Mouse (Mus musculus) MEL (cell line): Measurements from ENCODE around the gene Meis3. TPM values are rescaled to one million over a fixed set of nuclear protein-coding genes. Genes with fewer than 3 reads are reported as not detected.

Source experiments
- DNase-seq: peaks from one replicate; pipeline ENCODE4 v3.0.0; 2011; ENCODE audit warnings: low read depth, low spot score
- H3K27ac ChIP-seq: 2 replicates; pipeline ENCODE4 v1.5.1; 2012; ENCODE audit warnings: low read depth, mild to moderate bottlenecking, control low read depth, low read length, moderate library complexity; ENCODE audit not compliant: control insufficient read depth
- H3K27me3 ChIP-seq, 2 experiments: fragments of 150-350 bp in 1 of 2; sonication (generic) in 1 of 2; 2 replicates each; pipeline ENCODE4 v1.6.1; 2012; ENCODE audit warnings: low read length in 2 of 2, mild to moderate bottlenecking in 2 of 2, improper control_type of control experiment in 1 of 2, moderate library complexity in 1 of 2; ENCODE audit not compliant: insufficient read depth in 2 of 2, control insufficient read depth in 1 of 2
- H3K36me3 ChIP-seq, 2 experiments: 2 replicates each; pipeline ENCODE4 v1.6.1; 2012 to 2014; ENCODE audit warnings: low read length in 2 of 2, improper control_type of control experiment in 1 of 2, inconsistent platforms in 1 of 2, mild to moderate bottlenecking in 1 of 2; ENCODE audit not compliant: insufficient read depth in 2 of 2, control insufficient read depth in 1 of 2
- H3K4me1 ChIP-seq, 2 experiments: fragments of 150-350 bp in 1 of 2; sonication (generic) in 1 of 2; 2 replicates each; pipeline ENCODE4 v1.6.1; 2012; ENCODE audit warnings: low read length in 2 of 2, improper control_type of control experiment in 1 of 2, mild to moderate bottlenecking in 1 of 2; ENCODE audit not compliant: insufficient read depth in 2 of 2, control insufficient read depth in 1 of 2
- H3K4me3 ChIP-seq, 2 experiments: fragments of 150-350 bp in 1 of 2; sonication (generic) in 1 of 2; 2 replicates each; pipeline ENCODE4 v1.5.1; 2012; ENCODE audit warnings: low read depth in 2 of 2, low read length in 2 of 2, mild to moderate bottlenecking in 2 of 2, moderate library complexity in 2 of 2, control low read depth in 1 of 2, improper control_type of control experiment in 1 of 2; ENCODE audit not compliant: control insufficient read depth in 1 of 2, insufficient read depth in 1 of 2
- H3K79me2 ChIP-seq: 2 replicates; pipeline ENCODE4 v1.6.1; 2012; ENCODE audit warnings: mild to moderate bottlenecking, low read length, moderate library complexity; ENCODE audit not compliant: control insufficient read depth, poor library complexity, insufficient read depth
- H3K9ac ChIP-seq: 2 replicates; pipeline ENCODE4 v1.6.1; 2012; ENCODE audit warnings: low read depth, mild to moderate bottlenecking, control low read depth, low read length, moderate library complexity; ENCODE audit not compliant: control insufficient read depth, poor library complexity, severe bottlenecking
- H3K9me3 ChIP-seq: fragments of 150-350 bp; sonication (generic); replicated peaks from 2 replicates; pipeline ENCODE4 v1.6.1; 2012; ENCODE audit warnings: mild to moderate bottlenecking, low read length, improper control_type of control experiment, moderate library complexity; ENCODE audit not compliant: insufficient read depth
- BHLHE40 ChIP-seq: IDR thresholded peaks from 2 replicates; pipeline ENCODE4 v1.6.1; 2012; ENCODE audit warnings: low read depth, mild to moderate bottlenecking, inconsistent platforms, low read length, improper control_type of control experiment, borderline replicate concordance
- CHD1 ChIP-seq: IDR thresholded peaks from 2 replicates; pipeline ENCODE4 v1.6.1; 2012; ENCODE audit warnings: low read depth, mild to moderate bottlenecking, inconsistent platforms, low read length, improper control_type of control experiment
- CHD2 ChIP-seq: IDR thresholded peaks from 2 replicates; pipeline ENCODE4 v1.6.1; 2011; ENCODE audit warnings: low read length, improper control_type of control experiment
- CTCF ChIP-seq, 3 experiments: IDR thresholded peaks in 2 of 3; conservative IDR thresholded peaks in 1 of 3; 2 replicates each; pipeline ENCODE4 v1.5.1; 2011 to 2012; ENCODE audit warnings: low read length in 3 of 3, low read depth in 2 of 3, mild to moderate bottlenecking in 2 of 3, improper control_type of control experiment in 1 of 3, inconsistent platforms in 1 of 3, mixed read lengths in 1 of 3, moderate library complexity in 1 of 3; ENCODE audit not compliant: control insufficient read depth in 1 of 3, insufficient read depth in 1 of 3, poor library complexity in 1 of 3, severe bottlenecking in 1 of 3
- E2F4 ChIP-seq: IDR thresholded peaks from 2 replicates; pipeline ENCODE4 v1.6.1; 2011; ENCODE audit warnings: low read depth, low read length, improper control_type of control experiment, borderline replicate concordance
- ELF1 ChIP-seq: IDR thresholded peaks from 2 replicates; pipeline ENCODE4 v1.6.1; 2014; ENCODE audit warnings: low read depth, mild to moderate bottlenecking, inconsistent platforms, low read length, improper control_type of control experiment, moderate library complexity
- EP300 ChIP-seq, 2 experiments: IDR thresholded peaks; 2 replicates each; pipeline ENCODE4 v1.6.1; 2011; ENCODE audit warnings: improper control_type of control experiment in 2 of 2, low read length in 2 of 2, low read depth in 1 of 2, mild to moderate bottlenecking in 1 of 2
- GABPA ChIP-seq: IDR thresholded peaks from 2 replicates; pipeline ENCODE4 v1.6.1; 2012; ENCODE audit warnings: low read depth, mild to moderate bottlenecking, inconsistent platforms, low read length, improper control_type of control experiment, moderate library complexity
- GATA1 ChIP-seq: IDR thresholded peaks from 2 replicates; pipeline ENCODE4 v1.6.1; 2011; ENCODE audit warnings: low read depth, low read length, improper control_type of control experiment
- HCFC1 ChIP-seq: IDR thresholded peaks from 2 replicates; pipeline ENCODE4 v1.6.1; 2012; ENCODE audit warnings: low read depth, mild to moderate bottlenecking, inconsistent platforms, low read length, improper control_type of control experiment, moderate library complexity
- JUND ChIP-seq: IDR thresholded peaks from 2 replicates; pipeline ENCODE4 v1.6.1; 2011; ENCODE audit warnings: low read depth, mild to moderate bottlenecking, improper control_type of control experiment, low read length
- KAT2A ChIP-seq: conservative IDR thresholded peaks from 2 replicates; pipeline ENCODE4 v1.6.1; 2012; ENCODE audit warnings: low read depth, low read length, improper control_type of control experiment, inconsistent platforms
- MAFK ChIP-seq: IDR thresholded peaks from 2 replicates; pipeline ENCODE4 v1.6.1; 2011; ENCODE audit warnings: low read depth, mild to moderate bottlenecking, low read length, improper control_type of control experiment, borderline replicate concordance
- MAX ChIP-seq: IDR thresholded peaks from 2 replicates; pipeline ENCODE4 v1.6.1; 2011; ENCODE audit warnings: low read length, improper control_type of control experiment
- MAZ ChIP-seq: IDR thresholded peaks from 2 replicates; pipeline ENCODE4 v1.6.1; 2012; ENCODE audit warnings: low read depth, mild to moderate bottlenecking, inconsistent platforms, low read length, improper control_type of control experiment
- MEF2A ChIP-seq: IDR thresholded peaks from 2 replicates; pipeline ENCODE4 v1.6.1; 2014; ENCODE audit warnings: low read depth, mild to moderate bottlenecking, inconsistent platforms, low read length, improper control_type of control experiment; ENCODE audit not compliant: poor library complexity, insufficient replicate concordance, severe bottlenecking; ENCODE audit errors: extremely low read depth
- MXI1 ChIP-seq: IDR thresholded peaks from 2 replicates; pipeline ENCODE4 v1.6.1; 2011; ENCODE audit warnings: mild to moderate bottlenecking, low read depth, low read length, improper control_type of control experiment
- MYB ChIP-seq: IDR thresholded peaks from 2 replicates; pipeline ENCODE4 v1.6.1; 2011; ENCODE audit warnings: mild to moderate bottlenecking, low read depth, low read length, improper control_type of control experiment
- MYC ChIP-seq: IDR thresholded peaks from 2 replicates; pipeline ENCODE4 v1.6.1; 2011; ENCODE audit warnings: low read depth, mild to moderate bottlenecking, low read length, improper control_type of control experiment, moderate library complexity
- NELFE ChIP-seq: IDR thresholded peaks from 2 replicates; pipeline ENCODE4 v1.6.1; 2011; ENCODE audit warnings: low read depth, low read length, improper control_type of control experiment
- NRF1 ChIP-seq: IDR thresholded peaks from 2 replicates; pipeline ENCODE4 v1.6.1; 2014; ENCODE audit warnings: low read depth, mild to moderate bottlenecking, inconsistent platforms, low read length, improper control_type of control experiment, moderate library complexity; ENCODE audit not compliant: poor library complexity, insufficient read depth, severe bottlenecking
- POLR2A ChIP-seq, 2 experiments: IDR thresholded peaks; 2 replicates each; pipeline ENCODE4 v1.6.1; 2011 to 2012; ENCODE audit warnings: low read length in 2 of 2, mild to moderate bottlenecking in 2 of 2, control low read depth in 1 of 2, improper control_type of control experiment in 1 of 2, low read depth in 1 of 2, moderate library complexity in 1 of 2; ENCODE audit not compliant: control insufficient read depth in 1 of 2, insufficient read depth in 1 of 2, poor library complexity in 1 of 2
- POLR2AphosphoS2 ChIP-seq: IDR thresholded peaks from 2 replicates; pipeline ENCODE4 v1.6.1; 2011; ENCODE audit warnings: low read length, improper control_type of control experiment
- POLR2AphosphoS5 ChIP-seq: IDR thresholded peaks from 2 replicates; pipeline ENCODE4 v1.6.1; 2012; ENCODE audit warnings: low read depth, borderline replicate concordance, mild to moderate bottlenecking, inconsistent platforms, low read length, moderate library complexity, mixed read lengths
- RAD21 ChIP-seq: IDR thresholded peaks from 2 replicates; pipeline ENCODE4 v1.6.1; 2011; ENCODE audit warnings: mild to moderate bottlenecking, low read depth, low read length, improper control_type of control experiment
- RCOR1 ChIP-seq: IDR thresholded peaks from 2 replicates; pipeline ENCODE4 v1.6.1; 2012; ENCODE audit warnings: low read depth, mild to moderate bottlenecking, inconsistent platforms, low read length, improper control_type of control experiment
- SIN3A ChIP-seq: IDR thresholded peaks from 2 replicates; pipeline ENCODE4 v1.6.1; 2012; ENCODE audit warnings: low read length, improper control_type of control experiment, inconsistent platforms
- SMC3 ChIP-seq: IDR thresholded peaks from 2 replicates; pipeline ENCODE4 v1.6.1; 2011; ENCODE audit warnings: low read depth, low read length, improper control_type of control experiment
- TAL1 ChIP-seq: IDR thresholded peaks from 2 replicates; pipeline ENCODE4 v1.6.1; 2012; ENCODE audit warnings: mild to moderate bottlenecking, inconsistent platforms, low read length, moderate library complexity, mixed read lengths
- TBP ChIP-seq: IDR thresholded peaks from 2 replicates; pipeline ENCODE4 v1.8.0; 2011; ENCODE audit warnings: low read depth, low read length, improper control_type of control experiment
- TCF12 ChIP-seq: IDR thresholded peaks from 2 replicates; pipeline ENCODE4 v1.6.1; 2014; ENCODE audit warnings: low read depth, mild to moderate bottlenecking, inconsistent platforms, low read length, improper control_type of control experiment, moderate library complexity
- UBTF ChIP-seq: IDR thresholded peaks from 2 replicates; pipeline ENCODE4 v1.6.1; 2012; ENCODE audit warnings: low read depth, mild to moderate bottlenecking, inconsistent platforms, low read length, improper control_type of control experiment, moderate library complexity, borderline replicate concordance; ENCODE audit not compliant: insufficient read depth
- USF1 ChIP-seq: IDR thresholded peaks from 2 replicates; pipeline ENCODE4 v1.6.1; 2014; ENCODE audit warnings: low read depth, mild to moderate bottlenecking, inconsistent platforms, low read length, improper control_type of control experiment, moderate library complexity
- USF2 ChIP-seq, 2 experiments: IDR thresholded peaks; 2 replicates each; pipeline ENCODE4 v1.6.1; 2011 to 2012; ENCODE audit warnings: improper control_type of control experiment in 2 of 2, low read length in 2 of 2, borderline replicate concordance in 1 of 2, inconsistent platforms in 1 of 2, low read depth in 1 of 2, mild to moderate bottlenecking in 1 of 2; ENCODE audit not compliant: insufficient read depth in 1 of 2
- ZC3H11A ChIP-seq: IDR thresholded peaks from 2 replicates; pipeline ENCODE4 v1.6.1; 2012; ENCODE audit warnings: low read depth, mild to moderate bottlenecking, inconsistent platforms, low read length, improper control_type of control experiment
- ZKSCAN1 ChIP-seq: IDR thresholded peaks from 2 replicates; pipeline ENCODE4 v1.6.1; 2012; ENCODE audit warnings: low read depth, mild to moderate bottlenecking, inconsistent platforms, low read length, improper control_type of control experiment, moderate library complexity
- ZMIZ1 ChIP-seq: IDR thresholded peaks from 2 replicates; pipeline ENCODE4 v1.6.1; 2012; ENCODE audit warnings: low read depth, mild to moderate bottlenecking, inconsistent platforms, low read length, improper control_type of control experiment, moderate library complexity
- ZNF384 ChIP-seq: IDR thresholded peaks from 2 replicates; pipeline ENCODE4 v1.6.1; 2012; ENCODE audit warnings: low read depth, mild to moderate bottlenecking, inconsistent platforms, low read length, improper control_type of control experiment
- polyA plus RNA-seq, 2 experiments: library from polyadenylated mRNA; stranded (reverse) in 1 of 2; unstranded in 1 of 2; fragments of >175 nt in 1 of 2; fragments of >200 nt in 1 of 2; gene quantifications; 2 replicates each; pipeline versions ENCODE4 v1.2.1 to v1.2.4; 2012; ENCODE audit warnings: low replicate concordance in 2 of 2, low read depth in 1 of 2; ENCODE audit not compliant: insufficient read length in 2 of 2, insufficient read depth in 1 of 2, missing spikeins in 1 of 2
- total RNA-seq: library from RNA; depleted of rRNA; stranded (reverse); fragments of 300-350 nt; gene quantifications from 2 replicates; pipeline ENCODE4 v1.2.3, GENCODE M21; 2012

Meis3 gene
- total and polyA plus RNA-seq, 3 experiments, result 4.8 to 14.9 TPM; not detected in 1

- H3K27me3 ChIP-seq, result no peaks in the 10 kb centered on the region; a peak in 1 of 4 replicates
- no peak overlapping the region for H3K27ac ChIP-seq
- H3K79me2 ChIP-seq, result no peaks in the 10 kb centered on the region
- H3K4me3 ChIP-seq, result no peak overlapping the region
- H3K36me3 ChIP-seq, result peaks cover 0 to 2% of the 10 kb centered on the region in 2 experiments; a peak in 1 of 4 replicates
- H3K9ac ChIP-seq, result no peak overlapping the region
- peaks cover 0 to 20% of the 10 kb centered on the region in 2 experiments; a peak in 2 of 4 replicates for H3K4me1 ChIP-seq
- H3K9me3 ChIP-seq, result no peaks in the 10 kb centered on the region
- peak; percentile 64 for DNase-seq
- 0 out of 2 replicates have a peak, but pooled peaks have one; percentile 6 for TF ChIP-seq TCF12
- no peak for TF ChIP-seq KAT2A
- no peak for TF ChIP-seq MYC
- TF ChIP-seq GABPA, result no peak
- no peak for TF ChIP-seq MEF2A
- TF ChIP-seq MAZ, result no peak
- no peak for TF ChIP-seq MYB
- TF ChIP-seq HCFC1, result no peak
- no peak for TF ChIP-seq ZNF384
- no peak for TF ChIP-seq POLR2AphosphoS2
- no peak for TF ChIP-seq POLR2AphosphoS5
- TF ChIP-seq BHLHE40, result no peak
- TF ChIP-seq EP300 (IDR thresholded peaks at IDR 0.05; ENCODE audit: low read depth in 1 of 2, low read length in 2 of 2), result no peak
- TF ChIP-seq USF2 (IDR thresholded peaks at IDR 0.05; ENCODE audit: borderline replicate concordance in 1 of 2, insufficient read depth in 1 of 2, low read depth in 1 of 2, low read length in 2 of 2), result no peak
- no peak for TF ChIP-seq ELF1
- TF ChIP-seq RCOR1, result no peak
- no peak for TF ChIP-seq TBP
- TF ChIP-seq UBTF, result no peak
- no peak for TF ChIP-seq MXI1
- no peak for TF ChIP-seq TAL1
- TF ChIP-seq SMC3, result peak; percentile 81
- TF ChIP-seq CTCF (IDR thresholded peaks at IDR 0.05 in 2 of 3, conservative IDR thresholded peaks at IDR 0.05 in 1 of 3; ENCODE audit: control insufficient read depth in 1 of 3, insufficient read depth in 1 of 3, low read depth in 2 of 3, low read length in 3 of 3, poor library complexity in 1 of 3, severe bottlenecking in 1 of 3), result peak; percentile 73 to 86 (median 85)
- no peak for TF ChIP-seq JUND
- TF ChIP-seq SIN3A, result 0 out of 2 replicates have a peak, but pooled peaks have one; percentile 27
- peak; percentile 69 for TF ChIP-seq ZC3H11A
- no peak for TF ChIP-seq MAFK
- TF ChIP-seq ZKSCAN1, result no peak
- no peak for TF ChIP-seq E2F4
- TF ChIP-seq POLR2A (IDR thresholded peaks at IDR 0.05; ENCODE audit: control insufficient read depth in 1 of 2, insufficient read depth in 1 of 2, low read depth in 1 of 2, low read length in 2 of 2, poor library complexity in 1 of 2), result no peak
- no peak for TF ChIP-seq CHD2
- peak; percentile 32; the same call in 1 of the 2 replicates for TF ChIP-seq GATA1
- TF ChIP-seq CHD1, result no peak
- no peak for TF ChIP-seq MAX
- TF ChIP-seq USF1, result peak; percentile 58
- 0 out of 2 replicates have a peak, but pooled peaks have one; percentile 3 for TF ChIP-seq NRF1
- peak; percentile 87 for TF ChIP-seq RAD21
- TF ChIP-seq ZMIZ1, result no peak
- TF ChIP-seq NELFE, result no peak
Observed at GRCm38 (mm10) chr7:16153522-16153921, 21.4 kb upstream of the Meis3 start.
